Mouse (Mus musculus): ENCODE results near the gene Phyhd1. TPM values are rescaled to one million over a fixed set of nuclear protein-coding genes. Genes with fewer than 3 reads are reported as not detected.

The Phyhd1 gene
- total and polyA plus RNA-seq, 3 experiments: 0.19 to 1.6 TPM; not detected in 1

GRCm38 (mm10) chr2:30250166-30251128 is 15.6 kb upstream of the Phyhd1 start:
- Histone ChIP-seq H3K9me3 (replicated peaks; ENCODE audit: insufficient read depth, low read length) (no peaks in the 10 kb centered on the region), H3K4me3 (ENCODE audit: control insufficient read depth in 1 of 2, insufficient read depth in 1 of 2, low read depth in 2 of 2, low read length in 2 of 2) (no peak overlapping the region), H3K9ac (ENCODE audit: control insufficient read depth, low read depth, low read length, poor library complexity, severe bottlenecking) (no peak overlapping the region), H3K27me3 (ENCODE audit: control insufficient read depth in 1 of 2, insufficient read depth in 2 of 2, low read length in 2 of 2) (no peaks in the 10 kb centered on the region), H3K36me3 (ENCODE audit: control insufficient read depth in 1 of 2, insufficient read depth in 2 of 2, low read length in 2 of 2) (peaks cover 3 to 9% of the 10 kb centered on the region in 2 experiments), H3K4me1 (ENCODE audit: control insufficient read depth in 1 of 2, insufficient read depth in 2 of 2, low read length in 2 of 2) (peaks cover 5 to 8% of the 10 kb centered on the region in 2 experiments), H3K79me2 (ENCODE audit: control insufficient read depth, insufficient read depth, low read length, poor library complexity) (no peaks in the 10 kb centered on the region), H3K27ac (ENCODE audit: control insufficient read depth, low read depth, low read length) (no peak overlapping the region)
- TF ChIP-seq CHD1 (IDR thresholded peaks at IDR 0.05; ENCODE audit: low read depth, low read length) (no peak), E2F4 (IDR thresholded peaks at IDR 0.05; ENCODE audit: borderline replicate concordance, low read depth, low read length) (no peak), TCF12 (IDR thresholded peaks at IDR 0.05; ENCODE audit: low read depth, low read length) (no peak), MEF2A (IDR thresholded peaks at IDR 0.05; ENCODE audit: extremely low read depth, insufficient replicate concordance, low read depth, low read length, poor library complexity, severe bottlenecking) (no peak), NRF1 (IDR thresholded peaks at IDR 0.05; ENCODE audit: insufficient read depth, low read depth, low read length, poor library complexity, severe bottlenecking) (no peak), ETS1 (IDR thresholded peaks at IDR 0.05; ENCODE audit: low read depth, low read length) (no peak), MAFK (IDR thresholded peaks at IDR 0.05; ENCODE audit: borderline replicate concordance, low read depth, low read length) (no peak)
- no peak for DNase-seq (ENCODE audit: low read depth, low spot score)

GRCm38 (mm10) chr2:30251417-30252104 is 14.4 kb upstream of the Phyhd1 start:
- Histone ChIP-seq H3K27me3 (ENCODE audit: control insufficient read depth in 1 of 2, insufficient read depth in 2 of 2, low read length in 2 of 2) (no peaks in the 10 kb centered on the region), H3K9ac (ENCODE audit: control insufficient read depth, low read depth, low read length, poor library complexity, severe bottlenecking) (no peak overlapping the region), H3K79me2 (ENCODE audit: control insufficient read depth, insufficient read depth, low read length, poor library complexity) (no peaks in the 10 kb centered on the region), H3K27ac (ENCODE audit: control insufficient read depth, low read depth, low read length) (0 out of 2 replicates have a peak overlapping the region, but pooled peaks have one; percentile 6), H3K9me3 (replicated peaks; ENCODE audit: insufficient read depth, low read length) (no peaks in the 10 kb centered on the region), H3K36me3 (ENCODE audit: control insufficient read depth in 1 of 2, insufficient read depth in 2 of 2, low read length in 2 of 2) (peaks cover 3 to 9% of the 10 kb centered on the region in 2 experiments), H3K4me3 (ENCODE audit: control insufficient read depth in 1 of 2, insufficient read depth in 1 of 2, low read depth in 2 of 2, low read length in 2 of 2) (no peak overlapping the region), H3K4me1 (ENCODE audit: control insufficient read depth in 1 of 2, insufficient read depth in 2 of 2, low read length in 2 of 2) (peaks cover 5 to 8% of the 10 kb centered on the region in 2 experiments)
- DNase-seq (ENCODE audit: low read depth, low spot score): peak; percentile 67
- no peak for TF ChIP-seq POLR2A (IDR thresholded peaks at IDR 0.05; ENCODE audit: control insufficient read depth in 1 of 2, insufficient read depth in 1 of 2, low read depth in 1 of 2, low read length in 2 of 2, poor library complexity in 1 of 2)
- 0 out of 2 replicates have a peak, but pooled peaks have one; percentile 26 for TF ChIP-seq ELF1 (IDR thresholded peaks at IDR 0.05; ENCODE audit: low read depth, low read length)

GRCm38 (mm10) chr2:30252521-30252920 is 13.5 kb upstream of the Phyhd1 start:
- no peak overlapping the region for H3K27ac ChIP-seq (ENCODE audit: control insufficient read depth, low read depth, low read length)
- no peak overlapping the region for H3K4me3 ChIP-seq (ENCODE audit: control insufficient read depth in 1 of 2, insufficient read depth in 1 of 2, low read depth in 2 of 2, low read length in 2 of 2)
- no peak for TF ChIP-seq POLR2A (IDR thresholded peaks at IDR 0.05; ENCODE audit: control insufficient read depth in 1 of 2, insufficient read depth in 1 of 2, low read depth in 1 of 2, low read length in 2 of 2, poor library complexity in 1 of 2)
- no peak for TF ChIP-seq GABPA (IDR thresholded peaks at IDR 0.05; ENCODE audit: low read depth, low read length)
- TF ChIP-seq MEF2A (IDR thresholded peaks at IDR 0.05; ENCODE audit: extremely low read depth, insufficient replicate concordance, low read depth, low read length, poor library complexity, severe bottlenecking): no peak
- TF ChIP-seq SIN3A (IDR thresholded peaks at IDR 0.05; ENCODE audit: low read length): no peak
- TF ChIP-seq JUND (IDR thresholded peaks at IDR 0.05; ENCODE audit: low read depth, low read length): no peak
- no peak for TF ChIP-seq CTCF (IDR thresholded peaks at IDR 0.05 in 2 of 3, conservative IDR thresholded peaks at IDR 0.05 in 1 of 3; ENCODE audit: control insufficient read depth in 1 of 3, insufficient read depth in 1 of 3, low read depth in 2 of 3, low read length in 3 of 3, poor library complexity in 1 of 3, severe bottlenecking in 1 of 3)
- no peak for TF ChIP-seq BHLHE40 (IDR thresholded peaks at IDR 0.05; ENCODE audit: borderline replicate concordance, low read depth, low read length)
- TF ChIP-seq MAZ (IDR thresholded peaks at IDR 0.05; ENCODE audit: low read depth, low read length): no peak
- no peak for TF ChIP-seq RCOR1 (IDR thresholded peaks at IDR 0.05; ENCODE audit: low read depth, low read length)
- TF ChIP-seq ZNF384 (IDR thresholded peaks at IDR 0.05; ENCODE audit: low read depth, low read length): no peak
- TF ChIP-seq EP300 (IDR thresholded peaks at IDR 0.05; ENCODE audit: low read depth in 1 of 2, low read length in 2 of 2): no peak
- no peak for TF ChIP-seq UBTF (IDR thresholded peaks at IDR 0.05; ENCODE audit: borderline replicate concordance, insufficient read depth, low read depth, low read length)
- TF ChIP-seq SMC3 (IDR thresholded peaks at IDR 0.05; ENCODE audit: low read depth, low read length): no peak
- no peaks in the 10 kb centered on the region for H3K79me2 ChIP-seq (ENCODE audit: control insufficient read depth, insufficient read depth, low read length, poor library complexity)
- H3K36me3 ChIP-seq (ENCODE audit: control insufficient read depth in 1 of 2, insufficient read depth in 2 of 2, low read length in 2 of 2): peaks cover 3 to 9% of the 10 kb centered on the region in 2 experiments
- no peak overlapping the region for H3K9ac ChIP-seq (ENCODE audit: control insufficient read depth, low read depth, low read length, poor library complexity, severe bottlenecking)
- H3K9me3 ChIP-seq (replicated peaks; ENCODE audit: insufficient read depth, low read length): no peaks in the 10 kb centered on the region
- no peaks in the 10 kb centered on the region for H3K27me3 ChIP-seq (ENCODE audit: control insufficient read depth in 1 of 2, insufficient read depth in 2 of 2, low read length in 2 of 2)
- H3K4me1 ChIP-seq (ENCODE audit: control insufficient read depth in 1 of 2, insufficient read depth in 2 of 2, low read length in 2 of 2): peaks cover 5 to 8% of the 10 kb centered on the region in 2 experiments
- DNase-seq (ENCODE audit: low read depth, low spot score): no peak

Data from MEL (cell line).